Mouse (Mus musculus): ENCODE results near the gene Mfsd1.

GRCm38 (mm10) chr3:67624629-67625028, 42.1 kb downstream of the Mfsd1 start:
- TF ChIP-seq POLR2A (IDR thresholded peaks at IDR 0.05; ENCODE audit: low read depth, low read length) (no peak), CTCF (IDR thresholded peaks at IDR 0.05; ENCODE audit: borderline replicate concordance, insufficient read depth, low read length) (no peak)
